Mouse (Mus musculus): ENCODE data around the gene Slc34a2. TPM values are rescaled to one million over a fixed set of nuclear protein-coding genes. Genes with fewer than 3 reads are reported as not detected.
A peak's percentile ranks its signal among the peaks of the same experiment; 100 is the strongest.

Gene Slc34a2
- total RNA-seq (2021), result under 1 TPM; 0.07 to 0.23 TPM
- long read RNA-seq, experiment 1, result 0 reads
- long read RNA-seq, experiment 2, result 0 reads

DNA sequence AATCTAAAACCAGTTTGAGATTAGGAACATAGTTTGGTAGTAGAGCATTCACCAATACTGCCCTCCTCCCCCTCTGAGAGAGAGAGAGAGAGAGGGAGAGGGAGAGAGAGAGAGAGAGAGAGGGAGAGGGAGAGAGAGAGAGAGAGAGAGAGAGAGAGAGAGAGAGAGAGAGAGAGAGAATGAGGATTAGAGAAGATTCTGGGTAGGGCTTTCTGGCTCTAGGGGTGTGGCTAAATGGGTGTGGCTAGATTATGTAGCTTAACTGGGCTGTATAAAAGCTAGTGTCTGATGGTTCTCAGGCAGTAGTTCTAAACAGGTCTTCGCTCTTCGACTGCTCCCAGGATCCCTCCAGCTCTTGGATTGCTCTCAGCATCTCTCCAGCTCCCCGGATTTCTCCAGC lies at the start of gene Slc34a2:
Gene Slc34a2 (plus strand): TSS at position 301 of the 400 bp plus-strand sequence.
- DNase-seq (ENCODE audit: low spot score in 2 of 2), result no peak

DNA sequence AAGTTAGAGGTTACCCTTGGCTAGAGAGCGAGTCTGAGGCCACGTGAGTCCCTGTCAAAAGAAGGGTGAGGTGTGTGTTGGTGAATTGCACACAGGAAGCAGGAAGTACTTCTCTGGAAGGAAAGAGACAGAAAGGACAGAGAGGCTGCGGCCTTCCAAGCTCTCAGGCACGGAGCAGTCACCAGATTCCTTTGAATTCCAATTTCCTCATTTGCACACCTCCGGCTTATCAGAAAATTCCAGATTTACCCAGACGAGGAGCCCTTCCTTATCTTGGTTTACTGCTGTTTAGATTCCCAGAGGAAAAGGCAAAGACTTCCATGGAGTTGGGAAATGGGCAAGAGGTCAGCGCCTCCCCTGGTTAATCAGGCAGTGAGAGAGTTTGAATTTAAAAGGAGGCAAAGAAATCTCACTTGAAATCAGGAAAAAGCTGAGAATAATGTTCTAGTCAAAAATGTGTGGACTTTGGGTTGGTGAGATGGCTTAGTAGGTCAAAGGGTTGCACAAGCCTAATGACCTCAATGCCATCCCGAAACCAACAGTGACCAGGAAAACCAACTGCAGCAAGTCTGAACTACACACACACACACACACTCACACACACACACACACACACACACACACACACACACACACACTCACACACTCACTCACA lies 47.1 kb upstream of the Slc34a2 start:
- no peak for DNase-seq (ENCODE audit: low spot score in 2 of 2)

DNA sequence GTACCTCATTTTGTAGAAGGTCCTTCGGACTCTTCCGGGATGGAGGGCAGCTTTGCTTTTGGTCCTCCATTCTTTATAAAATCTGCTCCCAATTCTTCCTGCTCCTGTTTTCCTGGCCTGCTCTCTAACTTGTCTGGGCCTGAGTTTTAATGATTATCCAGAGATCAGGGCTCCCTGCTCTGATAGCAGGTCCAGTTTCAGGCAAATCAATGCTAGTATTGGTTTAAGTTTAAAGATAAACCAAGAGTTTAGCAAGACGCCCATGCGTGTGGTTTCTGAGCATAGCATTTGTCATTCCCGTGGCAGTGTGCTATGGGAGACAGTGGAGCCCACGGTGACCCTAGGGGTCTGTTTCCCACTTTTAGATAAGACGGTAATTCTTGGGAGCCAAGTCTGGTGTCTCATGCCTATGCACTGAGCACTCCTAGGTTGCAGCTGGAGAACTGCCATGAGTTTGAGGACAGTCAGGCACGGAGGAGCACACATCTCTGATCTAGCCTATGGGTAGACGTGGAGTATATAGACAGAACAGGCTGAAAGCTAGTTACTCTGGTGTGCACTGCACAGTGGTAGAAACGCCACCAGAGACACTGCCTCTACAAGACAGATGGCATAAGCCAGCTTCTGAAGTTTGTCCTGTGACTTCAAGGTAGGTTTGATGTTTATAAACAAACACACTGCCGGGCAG lies 45.5 kb upstream of the Slc34a2 start:
- no peak for DNase-seq (ENCODE audit: low spot score in 2 of 2)

DNA sequence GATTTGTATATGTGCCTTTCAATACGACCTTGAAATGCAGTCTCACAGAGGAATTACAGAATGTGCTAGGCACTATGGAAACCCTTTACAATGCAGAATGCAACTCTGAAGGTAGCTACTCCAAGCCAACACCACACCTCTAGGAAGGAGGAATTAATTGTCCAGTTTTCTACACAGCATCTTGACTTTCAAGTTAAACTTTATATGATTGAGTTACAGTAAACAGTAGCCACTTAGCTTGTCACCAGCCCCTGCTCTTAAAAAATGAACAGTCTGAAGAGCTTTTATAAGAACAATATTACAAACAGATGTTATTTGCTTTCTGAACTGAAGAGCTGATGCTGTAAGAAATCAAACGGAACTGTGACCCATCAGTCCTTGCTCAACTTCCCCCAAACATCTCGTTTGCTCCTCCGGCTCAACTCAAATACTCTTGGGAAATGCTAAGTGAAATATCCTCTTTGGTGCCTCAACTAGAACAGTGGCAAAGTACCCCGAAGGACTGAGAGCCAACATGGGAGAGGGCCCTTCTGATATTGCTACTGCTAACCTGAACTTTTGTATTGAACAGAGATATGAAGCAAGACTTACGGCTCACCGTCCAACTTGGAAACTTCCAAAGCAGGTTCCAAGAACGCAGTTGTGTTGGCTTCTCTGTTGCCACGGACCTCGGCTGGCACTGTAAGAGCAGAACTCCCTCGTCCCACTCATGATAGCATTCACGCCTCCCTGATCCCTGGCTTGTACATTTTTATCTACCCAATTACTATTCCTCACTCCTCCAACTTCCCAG lies 44.2 kb upstream of the Slc34a2 start:
- DNase-seq (ENCODE audit: low spot score in 2 of 2), result no peak

DNA sequence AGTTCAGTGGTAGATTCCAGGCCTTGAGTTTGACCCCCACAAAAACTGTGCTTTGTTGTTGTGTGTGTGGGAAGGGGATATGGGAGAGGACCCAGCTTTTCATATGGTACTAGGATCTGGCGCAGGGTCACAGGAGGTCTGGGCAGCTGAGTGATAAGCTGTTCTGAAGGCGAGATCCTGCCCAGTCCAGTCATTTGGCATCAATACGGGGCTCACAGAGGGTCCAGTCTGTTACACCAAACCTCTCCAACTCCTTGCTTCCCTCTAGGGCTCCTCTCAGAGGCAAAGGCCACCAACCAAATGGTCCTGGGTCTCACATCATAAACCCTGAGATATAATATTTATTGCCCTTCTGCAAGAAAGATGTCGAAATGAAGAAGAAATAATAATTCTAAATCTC lies 42.4 kb upstream of the Slc34a2 start:
- DNase-seq (ENCODE audit: low spot score in 2 of 2), result no peak

DNA sequence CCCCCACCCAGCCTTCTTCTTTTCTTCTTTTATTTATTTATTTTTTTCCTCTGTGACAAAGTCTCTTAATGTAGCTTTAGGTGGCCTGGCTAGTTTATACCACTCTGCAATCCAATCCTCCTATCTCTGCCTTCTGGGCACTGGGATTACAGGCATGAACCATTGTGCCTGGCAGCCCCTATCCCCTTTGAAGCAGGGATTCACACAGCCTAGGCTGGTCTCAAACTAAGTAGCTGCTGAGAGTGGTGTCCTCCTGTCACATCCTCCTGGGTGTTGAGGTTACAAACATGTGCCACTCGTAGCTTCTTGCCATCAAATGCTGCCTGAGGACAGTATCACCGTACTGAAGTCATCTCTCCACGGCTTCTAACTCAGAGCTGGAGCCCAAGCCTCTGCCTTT lies 41.7 kb upstream of the Slc34a2 start:
- no peak for DNase-seq (ENCODE audit: low spot score in 2 of 2)

DNA sequence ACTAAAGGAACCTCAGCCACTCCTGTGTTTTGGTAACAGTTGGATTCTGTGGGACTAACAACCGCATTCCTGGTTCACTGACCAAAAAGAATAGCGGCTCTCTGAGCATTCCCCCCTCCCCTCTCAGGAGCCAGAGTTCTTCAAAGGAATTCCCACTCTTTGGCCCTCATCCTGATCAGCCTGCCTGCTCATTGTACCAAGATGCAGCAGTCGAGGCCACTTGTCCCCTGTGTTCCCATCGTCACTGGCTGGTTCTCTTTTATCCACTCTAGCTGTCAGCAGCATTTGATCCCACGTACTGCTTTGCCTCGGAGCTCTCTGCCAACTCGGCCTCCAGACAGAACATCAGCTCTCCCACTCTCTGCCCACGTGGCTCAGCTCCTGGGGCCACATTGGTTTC lies 41.3 kb upstream of the Slc34a2 start:
- DNase-seq (ENCODE audit: low spot score in 2 of 2), result peak in 1 of 2 experiments; percentile 40

DNA sequence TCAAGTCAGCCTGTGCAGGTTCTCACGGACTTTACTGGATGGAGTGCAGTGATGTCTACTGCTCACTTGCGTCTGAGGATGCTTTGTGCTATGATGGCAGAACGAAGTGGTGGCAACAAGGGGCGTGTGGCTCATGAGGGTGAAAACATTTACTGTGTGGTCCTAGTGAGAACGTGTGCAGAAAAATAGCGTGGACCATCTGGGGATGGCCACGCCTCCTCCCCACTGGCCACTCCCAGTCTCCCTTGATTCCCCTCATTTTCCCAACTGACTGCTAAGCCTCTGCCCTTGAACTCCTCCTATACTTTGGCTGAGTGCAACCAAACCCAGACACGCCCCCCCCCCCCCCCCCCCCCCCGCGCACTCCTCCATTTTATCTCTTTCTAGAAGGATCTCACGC lies 40.8 kb upstream of the Slc34a2 start:
- no peak for DNase-seq (ENCODE audit: low spot score in 2 of 2)

DNA sequence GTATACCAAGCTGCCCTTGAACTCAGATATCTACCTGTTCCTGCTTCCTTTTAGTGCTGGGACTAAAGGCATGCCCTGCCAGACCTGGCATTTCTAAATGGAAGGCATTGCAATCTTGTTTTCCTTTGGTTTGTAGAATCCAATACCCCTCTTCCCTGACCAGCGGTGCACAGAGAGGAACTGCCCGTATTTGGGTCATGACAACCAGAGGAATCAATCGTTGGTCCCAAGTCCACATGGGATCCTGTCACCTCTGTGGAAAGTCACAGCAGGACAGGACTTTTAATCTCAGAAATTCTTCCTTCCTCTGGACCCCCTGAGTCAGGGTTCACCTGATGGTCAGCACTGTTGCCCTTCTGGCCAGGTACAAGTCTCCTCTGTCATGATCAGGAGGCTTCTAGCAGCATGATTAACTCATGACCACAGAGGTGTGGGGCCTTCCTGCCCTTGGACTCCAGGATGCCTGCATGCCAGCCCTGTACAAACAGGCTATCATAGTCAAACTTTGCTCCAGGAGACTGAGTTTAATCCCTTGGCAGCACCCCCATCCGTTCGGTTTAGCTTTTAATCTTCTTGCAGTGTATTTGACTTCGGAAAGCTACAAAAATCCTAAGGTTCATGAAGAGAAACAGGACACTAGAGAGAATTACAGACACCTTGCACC lies 39.7 kb upstream of the Slc34a2 start:
- DNase-seq (ENCODE audit: low spot score in 2 of 2), result no peak

DNA sequence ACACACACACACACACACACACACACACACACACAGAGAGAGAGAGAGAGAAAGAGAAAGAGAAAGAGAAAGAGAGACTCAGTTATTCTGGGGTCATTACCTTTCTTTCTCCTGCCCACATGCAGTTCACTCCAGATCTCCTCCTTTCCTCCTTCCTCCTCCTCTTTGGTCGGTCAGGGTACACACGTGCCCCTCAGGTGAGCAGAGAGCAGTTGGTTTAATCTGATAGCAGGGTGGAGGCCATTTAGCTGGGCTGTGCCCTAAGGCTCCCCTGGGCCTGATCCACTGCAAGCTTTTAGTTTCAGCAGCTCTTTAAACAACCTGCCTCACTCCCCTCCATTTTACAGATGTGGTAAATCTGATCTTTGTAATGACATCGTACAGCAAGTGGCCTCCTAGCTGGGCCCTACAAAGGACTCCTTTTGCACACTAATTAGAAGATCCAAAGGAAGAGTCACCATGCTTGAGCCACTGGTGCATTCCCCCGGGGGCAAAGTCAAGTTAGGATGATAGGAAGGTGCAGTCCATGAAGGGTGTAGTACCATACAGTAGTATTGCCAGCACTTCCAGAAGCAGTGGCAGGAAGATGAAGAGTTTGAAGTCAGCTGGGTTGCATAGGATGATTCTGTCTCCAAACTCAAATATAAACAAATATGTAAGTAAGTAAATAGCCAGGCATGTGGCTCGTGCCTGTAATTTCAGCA lies 37.6 kb upstream of the Slc34a2 start:
- no peak for DNase-seq (ENCODE audit: low spot score in 2 of 2)

DNA sequence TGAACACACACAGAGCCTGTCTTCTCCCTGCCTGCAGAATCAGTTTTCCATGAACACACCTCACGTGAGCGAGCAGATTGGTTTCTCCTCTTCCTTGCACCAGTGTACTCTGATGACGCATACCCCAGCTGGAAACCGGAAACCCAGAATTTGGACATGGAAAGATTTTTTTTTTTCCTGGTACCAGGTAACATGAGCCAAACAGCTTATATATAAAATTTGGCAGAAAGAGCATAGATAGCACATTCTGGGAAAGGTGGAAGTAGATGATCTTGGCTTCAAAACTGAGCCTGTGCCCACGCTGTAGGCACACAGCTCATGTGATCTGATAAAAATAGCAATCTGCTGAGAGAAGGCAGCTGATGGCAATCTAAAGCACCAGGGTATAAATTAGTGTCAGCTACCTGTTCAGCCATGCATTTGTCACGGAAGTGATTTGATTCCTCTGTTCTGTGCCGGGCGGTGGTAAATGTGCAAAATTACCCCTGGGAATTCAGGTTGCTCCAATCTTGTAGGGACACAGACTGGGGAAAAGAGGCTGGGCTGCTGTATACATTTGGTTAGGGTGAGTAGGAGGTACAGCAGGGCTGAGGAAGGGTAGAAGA lies 35.2 kb upstream of the Slc34a2 start:
- DNase-seq (ENCODE audit: low spot score in 2 of 2), result peak; percentile 48 to 57

DNA sequence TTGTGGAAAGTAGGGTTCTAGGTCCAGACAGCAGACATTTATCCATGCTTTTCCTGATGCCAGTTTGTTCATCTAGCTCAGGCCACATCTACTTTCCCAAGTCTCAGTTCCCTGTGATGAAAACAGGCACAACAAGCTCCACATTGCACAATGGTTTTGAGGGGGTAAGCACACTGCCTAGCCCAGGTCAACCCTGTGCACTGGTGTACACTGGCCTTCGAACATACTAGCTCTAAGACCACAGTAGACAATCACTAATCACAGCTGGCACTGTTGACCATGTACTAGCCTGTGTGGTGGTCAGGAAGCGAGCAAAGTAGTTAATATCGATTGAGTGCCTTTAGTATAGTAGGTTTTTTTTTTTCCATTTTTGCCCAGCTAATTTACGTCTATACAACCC lies 34.4 kb upstream of the Slc34a2 start:
- no peak for DNase-seq (ENCODE audit: low spot score in 2 of 2)

DNA sequence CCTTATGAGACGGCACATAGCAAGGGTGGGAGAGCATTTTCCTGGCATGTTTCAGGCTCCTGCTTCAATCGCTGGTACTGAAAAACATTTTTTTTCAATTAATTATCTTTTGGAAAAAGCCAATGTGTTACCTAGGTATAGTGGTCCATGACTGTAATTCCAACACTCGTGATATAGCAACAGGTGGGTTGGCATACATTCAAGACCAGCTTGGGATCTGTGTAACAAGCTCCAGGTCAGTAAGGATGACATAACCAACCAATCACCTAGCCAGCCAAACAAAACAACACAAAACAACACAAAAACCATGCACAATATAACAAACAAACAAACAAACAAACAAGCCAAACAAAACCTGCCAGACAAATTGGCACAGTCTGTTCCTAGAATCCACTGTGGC lies 33.9 kb upstream of the Slc34a2 start:
- DNase-seq (ENCODE audit: low spot score in 2 of 2), result no peak

DNA sequence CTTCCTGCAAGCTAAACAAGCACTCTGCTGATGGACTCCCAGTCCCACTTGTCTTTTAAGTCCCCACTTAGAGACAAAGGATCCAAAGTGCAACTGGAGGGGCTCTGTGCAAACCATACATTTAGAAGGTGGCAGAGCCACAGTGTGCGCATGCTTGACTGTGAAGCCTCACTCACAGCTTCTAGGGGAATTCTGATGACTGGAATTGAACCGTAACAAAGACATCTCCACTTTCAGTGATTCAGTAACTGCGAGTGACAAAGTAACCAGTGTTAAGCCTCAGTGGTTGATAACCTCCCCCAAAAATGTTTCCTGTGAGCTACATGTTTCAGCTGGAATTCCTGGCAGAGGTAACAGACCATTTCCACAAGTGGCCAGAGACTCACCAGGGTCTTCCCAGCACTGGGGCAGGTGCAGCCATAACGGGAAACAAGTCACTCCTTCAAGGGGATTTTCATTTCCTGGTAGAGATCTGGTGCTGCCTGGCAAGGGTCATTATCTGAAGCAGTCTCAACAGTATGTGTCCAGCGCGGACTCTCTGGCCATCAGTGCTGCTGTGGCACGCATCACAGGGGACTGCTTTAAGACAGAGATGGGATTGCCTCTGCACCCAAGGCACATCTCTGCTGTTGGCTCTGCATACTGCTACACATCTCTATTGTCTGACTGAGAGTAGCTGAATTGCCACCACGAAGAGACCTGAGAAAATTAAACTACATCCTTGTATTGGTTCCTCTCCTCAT lies 28.7 kb upstream of the Slc34a2 start:
- no peak for DNase-seq (ENCODE audit: low spot score in 2 of 2)

DNA sequence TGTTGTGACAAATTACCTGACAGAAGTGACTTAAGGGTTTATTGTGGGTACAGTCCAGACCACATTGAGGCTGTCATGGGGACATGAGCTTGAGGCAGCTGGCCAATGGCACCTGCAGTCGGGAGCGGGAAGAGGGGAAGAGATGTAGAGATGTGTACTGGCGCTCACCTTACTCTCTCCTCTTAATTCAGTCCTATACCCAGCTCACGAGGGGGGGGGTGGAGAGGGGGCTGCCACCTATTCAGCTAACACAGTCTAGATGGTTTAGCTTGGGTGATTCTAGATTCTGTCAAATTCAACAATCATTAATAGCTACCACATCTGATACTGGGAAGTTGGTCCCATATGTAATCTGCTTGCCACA lies 28.1 kb upstream of the Slc34a2 start:
- DNase-seq (ENCODE audit: low spot score in 2 of 2), result no peak

DNA sequence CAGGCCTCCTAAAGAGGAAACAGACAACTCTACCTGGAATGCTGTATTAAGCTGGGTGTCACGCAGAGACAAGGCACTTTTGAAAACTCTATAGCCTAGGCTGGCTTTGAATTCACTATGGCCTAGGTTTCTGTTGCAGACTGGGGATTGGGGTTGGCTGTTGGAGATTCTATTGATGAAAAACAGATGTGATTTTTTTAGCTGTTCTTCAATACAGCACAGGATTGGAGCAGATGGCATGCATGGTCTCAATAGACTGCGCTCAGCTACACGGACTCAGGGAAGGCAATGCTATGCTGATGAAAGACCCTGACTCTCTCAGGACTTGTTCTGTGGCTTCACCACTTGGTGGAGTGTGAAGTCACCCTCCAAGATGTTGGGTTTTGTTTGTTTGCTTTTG lies 26.6 kb upstream of the Slc34a2 start:
- no peak for DNase-seq (ENCODE audit: low spot score in 2 of 2)

DNA sequence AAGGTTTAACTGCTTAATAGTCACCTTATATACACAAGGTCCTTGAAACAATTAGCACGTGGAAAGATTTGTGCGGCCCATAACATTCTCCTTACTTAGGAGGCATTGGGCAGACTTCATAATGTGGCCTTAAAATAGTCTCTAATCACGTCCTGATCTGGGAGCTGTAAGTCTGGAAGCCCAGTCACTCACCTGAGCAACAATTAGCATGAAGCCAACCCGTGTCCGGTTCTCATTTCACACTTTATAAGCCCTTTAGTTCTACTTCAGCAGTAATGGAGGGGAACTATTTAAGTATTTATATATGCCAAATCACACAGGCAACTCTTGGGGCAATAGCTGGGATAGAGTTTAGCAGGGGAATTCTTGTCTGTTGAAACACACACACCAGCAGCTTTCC lies 21.3 kb upstream of the Slc34a2 start:
- DNase-seq (ENCODE audit: low spot score in 2 of 2), result no peak

DNA sequence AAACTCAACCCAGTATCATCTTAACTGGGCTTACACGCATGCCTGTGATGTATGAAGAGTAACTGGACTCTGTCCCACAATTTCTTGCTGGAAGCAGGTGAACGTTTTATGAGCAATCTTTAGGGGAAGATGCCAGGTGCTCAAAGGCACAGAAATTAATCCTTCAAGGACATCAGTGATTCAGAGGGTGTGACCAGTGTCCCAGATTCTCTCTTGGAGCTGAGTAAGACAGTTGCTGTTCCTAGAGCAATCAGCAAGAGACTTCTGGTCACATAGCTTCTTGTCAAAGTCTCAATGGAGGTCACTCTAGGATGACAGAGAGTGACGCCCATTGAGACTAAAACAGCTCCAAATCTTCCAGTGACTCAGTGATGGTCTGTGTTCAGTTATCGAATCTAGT lies 19.6 kb upstream of the Slc34a2 start:
- DNase-seq (ENCODE audit: low spot score in 2 of 2), result no peak

DNA sequence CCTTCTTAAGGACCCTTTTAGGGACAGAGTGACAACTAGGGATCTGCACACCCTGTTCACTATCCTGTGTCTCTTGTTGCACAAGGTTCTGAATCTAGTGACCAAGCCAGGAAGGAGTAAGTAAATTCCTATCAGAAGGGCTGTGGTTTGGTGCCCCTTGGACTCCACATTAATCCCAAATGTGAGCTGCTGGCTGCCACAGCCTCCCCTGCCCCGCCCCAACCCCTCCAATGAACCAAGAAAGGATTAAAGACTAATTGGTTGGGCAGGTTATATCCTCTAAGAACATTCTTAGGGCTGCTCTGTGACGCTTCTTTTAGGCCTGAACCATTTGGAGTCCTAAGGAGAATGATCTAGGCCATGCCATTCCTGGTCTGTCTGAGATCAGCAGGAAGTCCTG lies 14.4 kb upstream of the Slc34a2 start:
- no peak for DNase-seq (ENCODE audit: low spot score in 2 of 2)

DNA sequence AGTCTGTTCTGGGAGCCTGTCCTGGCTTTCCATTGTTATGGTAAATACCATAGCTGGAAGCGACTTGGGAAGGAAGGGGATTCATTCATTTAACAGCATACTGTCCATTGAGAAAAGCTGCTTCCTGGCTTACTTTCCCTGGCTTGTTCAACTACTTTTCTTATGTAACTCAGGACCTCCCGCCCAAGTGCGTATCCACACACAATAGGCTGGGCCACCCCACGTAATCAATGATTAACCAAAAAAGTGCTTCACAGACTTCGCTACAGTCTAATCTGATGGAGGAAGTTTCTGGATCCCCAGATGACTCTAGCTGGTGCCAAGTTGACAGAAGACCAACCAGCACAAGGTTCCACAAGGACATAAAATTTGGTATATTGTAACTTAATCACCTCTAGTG lies 14.0 kb upstream of the Slc34a2 start:
- DNase-seq (ENCODE audit: low spot score in 2 of 2), result no peak

Data from left cerebral cortex, adult 18-20 months (tissue).